Mouse (Mus musculus) bone marrow, adult 2 months (tissue): ENCODE results near the gene Txn1. TPM values are rescaled to one million over a fixed set of nuclear protein-coding genes. Genes with fewer than 3 reads are reported as not detected.

Experiments
- H3K27ac ChIP-seq: fragments of 200-500 bp; 2 replicates; pipeline ENCODE4 v1.5.1; 2012; ENCODE audit warnings: low read depth, mild to moderate bottlenecking, control low read depth, inconsistent platforms, low read length; ENCODE audit not compliant: control insufficient read depth, poor library complexity, insufficient read depth
- H3K4me1 ChIP-seq: fragments of 200-500 bp; 2 replicates; pipeline ENCODE4 v1.6.1; 2011; ENCODE audit warnings: low read length; ENCODE audit not compliant: control insufficient read depth, insufficient read depth
- H3K4me3 ChIP-seq: fragments of 200-500 bp; replicated peaks from 2 replicates; pipeline ENCODE3; 2011; ENCODE audit warnings: mild to moderate bottlenecking, low read depth, low read length, control low read depth; ENCODE audit not compliant: control insufficient read depth
- CTCF ChIP-seq: fragments of 200-500 bp; IDR thresholded peaks from 2 replicates; pipeline ENCODE4 v1.5.1; 2011; ENCODE audit warnings: low read length, control low read depth; ENCODE audit not compliant: control insufficient read depth, insufficient read depth
- POLR2A ChIP-seq: fragments of 200-500 bp; IDR thresholded peaks from 2 replicates; pipeline ENCODE4 v1.6.1; 2011; ENCODE audit warnings: low read depth, mild to moderate bottlenecking, control low read depth, low read length, borderline replicate concordance; ENCODE audit not compliant: control insufficient read depth
- WGBS: fragments of 180-500 bp; shearing (Covaris S2); methylation state at CpG from one replicate; pipeline ENCODE4 v1.1.7; 2018; 5-methylcytosine and 5-hydroxymethylcytosine counted together
- polyA plus RNA-seq: library from polyadenylated mRNA; stranded (reverse); fragments of >200 nt; gene quantifications from 2 replicates; pipeline ENCODE4 v1.2.4, GENCODE M21; 2011; ENCODE audit warnings: low replicate concordance; ENCODE audit not compliant: missing spikeins, insufficient read depth, insufficient read length

Gene Txn1
- polyA plus RNA-seq, 1 experiment, result 173 TPM

DNA sequence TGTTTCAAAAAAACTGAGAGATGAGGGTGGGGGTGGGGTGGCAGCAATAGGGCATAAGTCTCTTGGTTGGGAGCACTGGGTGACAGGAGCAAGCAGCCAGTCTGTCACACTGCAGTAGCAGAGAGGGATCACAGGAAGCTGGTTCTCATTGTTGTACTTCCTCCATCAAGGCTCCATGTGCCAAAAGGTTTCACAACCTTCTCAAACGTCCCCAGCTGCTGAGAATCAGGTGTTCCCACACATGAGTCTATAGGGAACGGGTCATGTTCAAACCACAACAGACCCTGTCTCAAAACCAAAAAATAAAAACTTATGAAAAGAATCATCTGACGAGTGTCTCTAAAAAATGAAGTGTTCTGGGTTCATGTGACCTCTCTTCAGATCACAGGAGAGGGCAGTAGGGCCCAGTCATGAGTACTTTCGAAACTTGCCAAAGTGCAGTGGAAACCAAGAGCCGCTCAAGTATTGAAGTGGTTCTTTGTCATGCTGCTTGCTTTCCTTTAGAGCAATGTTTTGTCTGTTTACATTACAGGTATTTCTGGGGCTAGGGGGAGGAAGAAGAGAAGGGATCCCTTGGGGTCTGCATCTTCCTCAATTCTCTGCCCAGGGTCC is 25.5 kb downstream of the Txn1 start:
- TF ChIP-seq POLR2A, result no peak
- TF ChIP-seq CTCF, result no peak
- Histone ChIP-seq H3K4me3 (no peak overlapping the region), H3K4me1 (peaks cover 1% of the 10 kb centered on the region; the same call in 1 of the 2 replicates), H3K27ac (no peak overlapping the region)
- WGBS, result 18% methylated on average over 5 of the region's 5 CpGs

DNA sequence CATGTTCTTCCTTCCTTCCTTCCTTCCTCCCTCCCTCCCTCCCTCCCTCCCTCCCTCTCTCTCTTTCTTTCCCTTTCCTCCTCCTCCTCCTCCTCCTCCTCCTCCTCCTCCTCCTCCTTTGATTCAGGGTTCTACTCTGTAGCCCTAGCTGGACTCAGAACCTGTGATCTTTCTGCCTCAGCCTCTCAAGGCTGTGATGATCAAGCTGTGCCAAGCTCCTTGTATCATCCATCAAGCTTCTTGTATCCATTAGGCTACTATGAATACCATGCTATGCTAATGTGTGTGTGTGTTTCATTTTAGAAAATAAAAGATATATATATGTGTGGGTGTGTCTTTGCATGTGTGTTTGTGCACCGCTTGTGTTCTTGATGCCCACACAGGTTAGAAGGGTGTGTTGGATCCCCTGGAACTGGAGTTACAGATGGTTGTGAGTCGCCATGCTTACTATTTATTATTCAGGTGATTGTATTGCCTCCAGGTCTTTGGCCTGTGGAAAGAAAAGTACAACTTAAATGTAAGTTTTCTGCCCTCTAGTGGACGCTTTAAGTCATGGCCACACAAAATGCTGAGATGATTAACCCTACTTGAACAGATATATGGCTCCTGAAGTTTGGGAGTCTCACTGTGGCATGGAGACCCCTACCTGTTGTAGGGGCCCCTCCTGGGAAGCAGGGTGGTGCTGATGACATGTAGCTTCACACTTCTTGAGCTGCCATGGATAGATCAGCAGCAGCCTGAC is 28.6 kb downstream of the Txn1 start:
- H3K4me1 ChIP-seq, result peaks cover 1% of the 10 kb centered on the region; the same call in 1 of the 2 replicates
- TF ChIP-seq CTCF, result no peak
- no peak for TF ChIP-seq POLR2A
- no peak overlapping the region for H3K27ac ChIP-seq
- 33% methylated on average over 3 of the region's 3 CpGs for WGBS
- H3K4me3 ChIP-seq, result no peak overlapping the region

DNA sequence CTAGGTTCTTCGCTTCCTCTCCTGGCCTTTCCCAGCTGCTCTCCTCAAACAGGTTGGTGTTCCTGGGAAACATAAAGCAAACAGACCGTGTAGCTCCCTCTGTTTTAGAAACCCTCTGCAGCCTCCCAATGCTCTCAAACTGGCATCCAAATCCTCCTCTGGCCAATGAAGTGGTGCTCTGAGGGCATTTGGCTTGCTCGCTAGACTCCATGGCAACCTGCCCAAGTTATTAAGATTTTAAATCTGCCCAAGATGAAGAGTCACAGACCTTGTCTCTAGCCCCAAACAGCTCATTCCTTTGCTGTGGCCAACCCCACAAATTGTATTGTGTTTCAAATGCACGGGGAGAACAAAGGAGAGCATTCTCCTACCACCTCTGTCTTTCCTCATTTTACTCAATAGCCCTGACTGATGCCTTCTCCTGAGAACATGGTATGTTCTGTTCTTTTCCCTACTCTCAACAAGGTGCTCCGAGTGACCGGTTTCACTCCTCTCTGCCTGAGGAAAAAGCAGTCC is 31.6 kb downstream of the Txn1 start:
- no peak for TF ChIP-seq POLR2A
- TF ChIP-seq CTCF, result no peak
- WGBS, result 87% methylated on average over 6 of the region's 6 CpGs
- Histone ChIP-seq H3K4me3 (no peak overlapping the region), H3K27ac (no peak overlapping the region), H3K4me1 (no peaks in the 10 kb centered on the region)

DNA sequence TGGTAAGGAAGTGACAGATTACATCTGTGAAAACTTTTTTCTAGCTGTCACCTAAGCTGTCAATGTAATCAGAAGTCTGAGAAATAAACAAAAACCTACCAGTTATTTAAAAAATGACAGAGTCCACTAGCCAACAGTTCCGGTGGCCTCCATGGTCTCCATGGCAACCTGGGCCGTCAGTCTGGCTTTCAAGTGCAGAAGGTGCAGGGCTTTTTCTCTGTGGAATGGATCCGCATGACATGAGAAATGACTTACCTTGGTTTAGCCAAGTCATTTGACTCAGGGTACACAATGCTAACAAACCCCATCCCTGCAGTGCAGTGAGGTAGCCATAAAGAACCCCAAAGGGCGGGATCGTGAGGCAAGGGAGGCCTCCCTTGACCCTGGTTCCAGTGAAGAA is 34.0 kb downstream of the Txn1 start:
- no peak for TF ChIP-seq POLR2A
- TF ChIP-seq CTCF, result no peak
- WGBS, result 71% methylated on average over 5 of the region's 5 CpGs
- Histone ChIP-seq H3K4me1 (no peaks in the 10 kb centered on the region; the same call in 1 of the 2 replicates), H3K27ac (no peak overlapping the region), H3K4me3 (no peak overlapping the region)

DNA sequence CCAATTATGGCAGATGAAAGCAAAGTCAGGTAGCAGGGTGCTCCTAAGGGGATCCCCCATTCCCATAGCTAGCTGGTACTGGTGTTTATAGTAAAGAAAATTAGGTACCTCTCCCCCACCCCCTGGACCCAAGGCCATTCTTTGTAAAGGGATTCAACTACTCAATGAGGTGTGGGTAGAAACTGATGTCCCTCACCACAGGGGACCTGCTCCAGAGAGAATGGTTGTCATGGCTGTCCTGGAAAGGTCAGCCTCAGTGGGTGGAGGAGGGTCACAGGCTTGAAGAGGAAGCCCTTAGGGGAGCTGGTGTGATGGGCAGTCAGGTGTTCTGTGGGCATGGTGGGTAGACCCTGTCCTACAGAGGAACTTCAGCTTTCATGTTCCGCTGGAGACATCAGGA is 35.7 kb downstream of the Txn1 start:
- no peak overlapping the region for H3K4me3 ChIP-seq
- no peak overlapping the region for H3K27ac ChIP-seq
- TF ChIP-seq POLR2A (no peak), CTCF (no peak)
- no peaks in the 10 kb centered on the region; the same call in 1 of the 2 replicates for H3K4me1 ChIP-seq
- 84% methylated on average over 1 of the region's 1 CpGs for WGBS

DNA sequence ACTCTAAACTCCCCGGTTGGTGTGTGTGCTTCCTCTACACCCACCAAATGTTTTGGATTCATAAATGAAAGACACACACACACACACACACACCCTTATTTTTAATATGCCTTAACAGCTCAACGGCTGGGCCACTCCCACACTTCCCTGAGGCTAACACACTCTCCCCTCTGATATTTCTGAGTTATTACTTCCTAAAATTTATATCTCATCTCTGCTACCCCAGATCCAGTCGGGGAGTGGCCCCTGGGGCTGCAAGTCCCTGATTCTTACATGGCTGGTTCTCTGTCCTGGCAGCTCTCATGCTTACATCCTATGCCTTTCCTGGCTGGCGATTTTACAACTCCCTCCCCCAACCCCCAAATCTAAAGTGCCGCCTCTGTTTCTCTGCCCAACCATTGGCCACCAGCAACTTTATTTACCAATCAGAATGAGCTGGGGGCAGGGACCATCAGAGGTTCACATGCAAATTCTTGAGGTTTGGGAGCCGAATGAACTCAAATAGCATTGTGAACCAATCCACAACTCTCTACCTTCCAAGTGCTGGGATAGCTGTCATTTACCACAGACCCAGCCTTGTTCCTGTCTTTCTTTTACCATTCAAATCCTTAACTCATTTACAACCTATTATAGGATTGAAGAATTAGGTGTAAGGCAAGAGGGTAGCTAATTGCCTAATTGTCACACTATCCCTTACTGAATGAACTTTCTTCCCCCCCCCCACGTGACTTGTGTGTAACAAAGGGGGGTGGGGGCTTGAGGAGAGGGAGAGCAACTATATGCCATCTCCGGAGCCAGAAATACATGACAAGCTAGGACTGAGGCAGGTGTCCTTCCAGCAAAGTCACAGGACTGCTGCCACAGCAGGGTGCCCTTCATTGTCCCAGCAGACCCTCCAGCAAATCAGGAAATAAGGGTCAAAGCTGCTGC is 36.5 kb downstream of the Txn1 start:
- no peak overlapping the region for H3K4me3 ChIP-seq
- TF ChIP-seq POLR2A (no peak), CTCF (no peak)
- 26% methylated on average over 8 of the region's 8 CpGs for WGBS

DNA sequence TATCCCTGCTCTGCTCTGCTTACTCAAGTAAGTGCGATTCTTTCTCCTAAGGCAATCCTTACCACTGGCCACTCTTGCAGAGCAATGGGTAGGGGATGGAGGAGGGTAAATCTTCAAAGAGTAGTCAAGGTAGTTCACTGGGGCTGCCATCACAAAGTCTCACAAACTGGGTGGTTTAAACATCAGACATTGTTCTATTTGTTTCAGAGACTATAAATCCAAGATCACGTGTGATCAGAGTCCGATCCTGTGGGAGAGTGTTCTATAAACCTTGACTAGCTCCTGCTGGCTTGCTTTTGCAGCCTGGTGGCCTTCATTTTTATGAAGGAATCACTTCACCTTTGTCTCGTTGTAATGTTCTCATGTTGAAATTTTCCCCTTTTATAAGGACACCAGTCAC is 39.5 kb downstream of the Txn1 start:
- WGBS, result 69% methylated on average over 4 of the region's 4 CpGs
- H3K4me1 ChIP-seq, result no peaks in the 10 kb centered on the region; the same call in 1 of the 2 replicates
- TF ChIP-seq CTCF (no peak), POLR2A (no peak)
- no peak overlapping the region for H3K4me3 ChIP-seq
- H3K27ac ChIP-seq, result no peak overlapping the region

More for the DNA sequence above, 36.5 kb downstream of the Txn1 start:
- H3K4me1 ChIP-seq, result no peaks in the 10 kb centered on the region; the same call in 1 of the 2 replicates
- H3K27ac ChIP-seq, result no peak overlapping the region

DNA sequence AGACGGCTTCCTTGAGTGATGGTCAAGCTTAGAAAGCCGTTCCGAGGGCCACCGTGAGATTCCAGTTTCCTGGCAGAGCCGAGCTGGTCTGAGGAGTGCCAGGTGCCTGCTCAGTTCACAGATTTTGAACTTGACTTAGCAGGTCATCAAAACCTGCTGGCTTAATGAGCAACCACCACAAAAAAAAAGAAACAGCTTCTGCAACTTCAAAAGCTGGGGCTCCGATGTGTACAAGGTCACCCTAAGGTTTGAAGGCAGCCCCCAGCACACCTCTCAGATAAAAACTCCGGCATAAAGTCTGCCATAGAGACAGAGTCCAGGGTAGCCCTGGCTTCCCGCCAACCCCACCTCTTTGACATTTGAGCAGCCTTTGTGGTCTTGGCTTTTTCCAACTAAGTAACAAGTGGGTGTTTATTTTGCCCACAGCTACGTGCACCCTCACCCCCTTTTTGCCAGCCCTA is 40.0 kb downstream of the Txn1 start, which contains the start of gene D630039A03Rik:
Gene D630039A03Rik, minus strand, starts transcription at position 97 of the 461 bp plus-strand sequence.
- Histone ChIP-seq H3K4me1 (no peaks in the 10 kb centered on the region; the same call in 1 of the 2 replicates), H3K27ac (no peak within 1 kb of the TSS), H3K4me3 (no peak within 1 kb of the TSS)
- 14% methylated on average over 9 of the region's 9 CpGs for WGBS
- no peak for TF ChIP-seq POLR2A
